Mouse (Mus musculus) small intestine, adult 2 months (tissue): Measurements from ENCODE around the gene Tas2r105. TPM values are rescaled to one million over a fixed set of nuclear protein-coding genes. Genes with fewer than 3 reads are reported as not detected.

Source experiments
- H3K27ac ChIP-seq: fragments of 200-500 bp; 2 replicates; pipeline ENCODE4 v1.5.1; 2012; ENCODE audit warnings: low read depth, low read length, control low read depth, inconsistent platforms; ENCODE audit not compliant: insufficient read depth
- H3K27me3 ChIP-seq: fragments of 200-500 bp; 2 replicates; pipeline ENCODE4 v1.6.1; 2012; ENCODE audit warnings: mild to moderate bottlenecking, moderate library complexity, low read length, inconsistent platforms; ENCODE audit not compliant: control insufficient read depth, insufficient read depth
- H3K36me3 ChIP-seq: fragments of 200-500 bp; 2 replicates; pipeline ENCODE4 v1.6.1; 2012; ENCODE audit warnings: mild to moderate bottlenecking, low read length, control low read depth, inconsistent platforms; ENCODE audit not compliant: control insufficient read depth, insufficient read depth
- H3K4me1 ChIP-seq: fragments of 200-500 bp; 2 replicates; pipeline ENCODE4 v1.6.1; 2012; ENCODE audit warnings: low read length, inconsistent platforms, mixed read lengths; ENCODE audit not compliant: control insufficient read depth, insufficient read depth, insufficient read length
- H3K4me3 ChIP-seq: fragments of 200-500 bp; 2 replicates; pipeline ENCODE4 v1.5.1; 2012; ENCODE audit warnings: low read depth, mild to moderate bottlenecking, control low read depth, inconsistent platforms, low read length, moderate library complexity
- CTCF ChIP-seq: fragments of 200-500 bp; IDR thresholded peaks from 2 replicates; pipeline ENCODE4 v1.5.1; 2012; ENCODE audit warnings: low read depth, mild to moderate bottlenecking, control low read depth, inconsistent platforms, low read length, moderate library complexity, mixed read lengths; ENCODE audit not compliant: insufficient replicate concordance, insufficient read length; ENCODE audit errors: extremely low read depth
- POLR2A ChIP-seq: fragments of 200-500 bp; IDR thresholded peaks from 2 replicates; pipeline ENCODE4 v1.6.1; 2012; ENCODE audit warnings: low read depth, mild to moderate bottlenecking, control low read depth, inconsistent platforms, low read length, moderate library complexity
- WGBS: fragments of 180-500 bp; shearing (Covaris S2); methylation state at CpG from one replicate; pipeline ENCODE4 v1.1.7; 2018; 5-methylcytosine and 5-hydroxymethylcytosine counted together
- polyA plus RNA-seq: library from polyadenylated mRNA; depleted of rRNA; stranded (reverse); fragments of >200 nt; gene quantifications from 2 replicates; pipeline ENCODE4 v1.2.3, GENCODE M21; 2012; rRNA removed

Gene Tas2r105
- not detected in 2 replicates for polyA plus RNA-seq

DNA sequence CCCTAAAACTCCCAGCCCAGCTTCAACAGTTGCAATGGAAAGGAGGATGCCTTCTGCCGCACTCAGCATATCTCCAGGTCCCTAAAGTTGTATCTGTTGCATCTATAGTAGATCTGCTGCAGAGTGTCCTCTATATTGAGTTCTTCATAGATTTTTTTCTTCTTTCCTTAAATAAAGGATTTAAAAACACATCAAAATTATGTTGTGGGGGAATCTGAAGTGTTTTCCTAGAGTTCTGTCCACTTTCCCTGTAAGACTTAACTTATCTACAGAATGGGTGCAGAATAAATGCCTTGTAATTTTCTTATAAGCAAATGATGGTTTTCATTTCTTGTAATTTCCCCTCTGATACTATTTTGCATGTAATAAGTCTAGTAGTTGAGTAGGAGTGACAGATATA lies at the start of gene Tas2r105:
Gene Tas2r105 (minus strand): TSS at position 101 of the 400 bp plus-strand sequence.
- no peaks in the 10 kb centered on the region for H3K4me1 ChIP-seq
- 71% methylated on average over 1 of the region's 1 CpGs for WGBS
- no peak within 1 kb of the TSS for H3K27ac ChIP-seq
- TF ChIP-seq POLR2A (no peak), CTCF (no peak)
- no peaks in the 10 kb centered on the region for H3K27me3 ChIP-seq
- H3K4me3 ChIP-seq, result no peak within 1 kb of the TSS
- H3K36me3 ChIP-seq, result no peaks in the 10 kb centered on the region

- 43% methylated on average over 7 of the region's 7 CpGs for WGBS
- TF ChIP-seq CTCF (no peak), POLR2A (no peak)
Observed at GRCm38 (mm10) chr6:131712803-131713202, 25.5 kb upstream of the Tas2r105 start.

DNA sequence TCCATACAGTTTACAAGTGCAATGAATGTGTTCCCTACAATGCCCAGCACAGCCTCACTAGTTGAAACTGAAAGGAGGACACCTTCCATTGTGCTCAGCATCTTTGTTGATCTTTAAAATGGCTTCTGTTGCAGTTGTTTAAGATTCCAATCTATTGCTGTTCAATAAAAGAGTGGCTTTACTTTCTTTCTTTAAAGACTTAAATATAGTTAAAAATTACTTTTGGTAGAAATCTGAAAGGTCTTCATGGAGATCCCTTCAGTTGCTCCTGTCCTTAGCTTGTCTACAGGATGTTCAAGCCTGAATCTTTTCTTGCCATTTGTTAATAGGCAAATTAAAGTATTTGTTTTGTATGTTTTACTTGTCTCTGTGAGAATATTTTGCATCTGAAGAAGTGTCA lies 2.7 kb upstream of the Tas2r105 start, which contains the start of gene Tas2r114:
Gene Tas2r114 (minus strand): TSS at position 101 of the 400 bp plus-strand sequence.
- Histone ChIP-seq H3K36me3 (no peaks in the 10 kb centered on the region), H3K4me1 (no peaks in the 10 kb centered on the region), H3K27me3 (no peaks in the 10 kb centered on the region), H3K4me3 (no peak within 1 kb of the TSS), H3K27ac (no peak within 1 kb of the TSS)
- no peak for TF ChIP-seq CTCF
- TF ChIP-seq POLR2A, result no peak

More at GRCm38 (mm10) chr6:131712803-131713202, 25.5 kb upstream of the Tas2r105 start:
- H3K27ac ChIP-seq, result no peak overlapping the region
- no peaks in the 10 kb centered on the region for H3K27me3 ChIP-seq
- H3K4me1 ChIP-seq, result no peaks in the 10 kb centered on the region
- H3K4me3 ChIP-seq, result no peak overlapping the region
- no peaks in the 10 kb centered on the region for H3K36me3 ChIP-seq

GRCm38 (mm10) chr6:131685644-131686043 lies 1.7 kb downstream of the Tas2r105 start, which contains the start of gene Tas2r104:
Gene Tas2r104 (minus strand): TSS chr6:131685744.
- Histone ChIP-seq H3K27ac (no peak within 1 kb of the TSS), H3K36me3 (no peaks in the 10 kb centered on the region), H3K27me3 (no peaks in the 10 kb centered on the region), H3K4me1 (no peaks in the 10 kb centered on the region), H3K4me3 (no peak within 1 kb of the TSS)
- TF ChIP-seq POLR2A (no peak), CTCF (no peak)
- WGBS, result 59% methylated on average over 1 of the region's 1 CpGs

DNA sequence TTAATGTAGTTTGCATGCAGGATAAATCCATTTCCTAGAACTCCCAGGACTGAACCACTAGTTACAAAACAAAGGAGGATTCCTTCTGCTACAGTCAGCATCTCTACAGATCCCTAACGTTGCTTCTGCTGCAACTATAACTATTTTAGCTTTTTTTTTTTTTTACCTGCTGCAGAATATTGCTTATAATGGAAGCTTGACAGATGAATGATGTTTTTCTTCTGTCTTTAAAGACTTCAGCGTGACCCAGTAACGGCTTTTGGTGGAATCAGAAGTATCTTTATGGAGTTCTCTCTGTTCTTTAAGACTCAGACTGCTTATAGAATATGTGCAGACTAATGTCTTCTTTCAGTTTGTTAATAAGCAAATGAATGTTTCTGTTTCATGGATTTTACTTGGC lies 8.5 kb downstream of the Tas2r105 start, which contains the start of gene Tas2r106:
Gene Tas2r106 (minus strand): TSS at position 101 of the 400 bp plus-strand sequence.
- no peak within 1 kb of the TSS for H3K4me3 ChIP-seq
- H3K27ac ChIP-seq, result no peak within 1 kb of the TSS
- H3K4me1 ChIP-seq, result no peaks in the 10 kb centered on the region
- H3K36me3 ChIP-seq, result no peaks in the 10 kb centered on the region
- no peaks in the 10 kb centered on the region for H3K27me3 ChIP-seq
- TF ChIP-seq POLR2A (no peak), CTCF (no peak)
- WGBS, result 68% methylated on average over 3 of the region's 3 CpGs

DNA sequence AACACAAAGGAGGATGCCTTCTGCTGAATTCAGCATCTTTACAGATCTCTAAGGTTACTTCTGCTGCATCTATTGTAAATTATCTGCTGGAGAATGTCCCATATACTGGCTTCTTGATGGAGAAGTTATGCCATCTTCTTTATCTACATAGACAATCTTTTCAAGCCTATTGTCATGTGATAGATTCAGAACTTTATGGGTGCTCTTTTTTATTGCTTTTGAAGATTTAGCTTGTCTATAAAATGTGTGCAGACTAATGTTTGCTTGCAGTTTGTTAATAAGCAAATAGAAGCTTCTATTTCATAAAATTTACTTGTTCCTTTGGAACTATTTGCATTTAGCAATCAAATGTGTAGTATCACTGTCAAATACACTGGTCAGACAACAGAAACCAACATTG lies 27.2 kb downstream of the Tas2r105 start, which contains the start of gene Tas2r107:
Gene Tas2r107 (minus strand): TSS at position 101 of the 400 bp plus-strand sequence.
- TF ChIP-seq POLR2A (no peak), CTCF (no peak)
- Histone ChIP-seq H3K4me3 (no peak within 1 kb of the TSS), H3K36me3 (no peaks in the 10 kb centered on the region), H3K27ac (no peak within 1 kb of the TSS), H3K4me1 (no peaks in the 10 kb centered on the region), H3K27me3 (no peaks in the 10 kb centered on the region)

Other genes with a start within 250 kb of the Tas2r105 start
- not detected in 2 replicates for gene 5430401F13Rik, start 201.1 kb downstream of the Tas2r105 start, polyA plus RNA-seq
- not detected in 2 replicates for gene Gm6619, start 201.1 kb downstream of the Tas2r105 start, polyA plus RNA-seq
- gene Tas2r130, start 56.6 kb downstream of the Tas2r105 start, polyA plus RNA-seq, result not detected in 2 replicates
- gene Tas2r107, start 27.3 kb downstream of the Tas2r105 start, polyA plus RNA-seq, result not detected in 2 replicates
- gene Tas2r106, start 8.6 kb downstream of the Tas2r105 start, polyA plus RNA-seq, result not detected in 2 replicates
- gene Tas2r104, start 1.8 kb downstream of the Tas2r105 start, polyA plus RNA-seq, result not detected in 2 replicates
- gene Tas2r114, start 2.6 kb upstream of the Tas2r105 start, polyA plus RNA-seq, result not detected in 2 replicates